Mouse (Mus musculus) liver, postnatal 0 days (tissue): ENCODE measurements at regions not wholly inside any gene's neighbourhood (a gene's known extent, or its start where the extent isn't known, plus 50 kb on each side); places are given as distances from the start of the nearest gene placed in this dataset.
A peak's percentile ranks its signal among the peaks of the same experiment; 100 is the strongest.

ENCODE experiments used
- ATAC-seq: fragments of 200-750 bp; cut with Nextera tagmentation; 2 replicates; pipeline ENCODE4 v1.8.0; 2017; ENCODE audit warnings: mild to moderate bottlenecking, moderate library complexity
- DNase-seq: peaks from one replicate; pipeline ENCODE4 v3.0.0-alpha.2; 2016
- H3K27ac ChIP-seq: fragments of 300-500 bp; sonication (generic); 2 replicates; pipeline ENCODE4 v1.5.1; 2014; ENCODE audit warnings: antibody characterized with exemption, moderate library complexity, mild to moderate bottlenecking, low read depth
- H3K27me3 ChIP-seq: fragments of 300-500 bp; sonication (generic); 2 replicates; pipeline ENCODE4 v1.6.1; 2014; ENCODE audit warnings: low read length, control low read depth, mixed read lengths; ENCODE audit not compliant: insufficient read depth
- H3K36me3 ChIP-seq: fragments of 300-500 bp; sonication (generic); replicated peaks from 2 replicates; pipeline ENCODE4 v1.6.1; 2014; ENCODE audit warnings: mild to moderate bottlenecking, control low read depth, low read length, moderate library complexity, mixed read lengths; ENCODE audit not compliant: insufficient read depth
- H3K4me1 ChIP-seq: fragments of 300-500 bp; sonication (generic); 2 replicates; pipeline ENCODE4 v1.6.1; 2014; ENCODE audit warnings: antibody characterized with exemption, mild to moderate bottlenecking, control low read depth; ENCODE audit not compliant: insufficient read depth
- H3K4me2 ChIP-seq: fragments of 300-500 bp; sonication (generic); 2 replicates; pipeline ENCODE4 v1.6.1; 2014; ENCODE audit warnings: low read depth, mild to moderate bottlenecking, low read length, moderate library complexity, mixed read lengths
- H3K4me3 ChIP-seq: fragments of 300-500 bp; sonication (generic); 2 replicates; pipeline ENCODE4 v1.5.1; 2014; ENCODE audit warnings: low read depth, low read length
- H3K9ac ChIP-seq: fragments of 300-500 bp; sonication (generic); replicated peaks from 2 replicates; pipeline ENCODE4 v1.6.1; 2014; ENCODE audit warnings: mild to moderate bottlenecking, moderate library complexity
- H3K9me3 ChIP-seq: fragments of 300-500 bp; sonication (generic); 2 replicates; pipeline ENCODE4 v1.6.1; 2016; ENCODE audit warnings: mild to moderate bottlenecking, control low read depth, low read length, mixed read lengths
- CTCF ChIP-seq: sonication (generic); IDR thresholded peaks from 2 replicates; pipeline ENCODE4 v1.5.1; 2016; ENCODE audit warnings: antibody characterized with exemption, low read depth
- EP300 ChIP-seq: IDR thresholded peaks from 2 replicates; pipeline ENCODE4 v1.6.1; 2016; ENCODE audit warnings: antibody characterized with exemption, low read depth, mild to moderate bottlenecking
- WGBS: fragments of 180-500 bp; shearing (Covaris S2); extraction: QIAGEN DNeasy Blood & Tissue Kit; methylation state at CpG from one replicate; pipeline ENCODE4 v1.1.7; 2014; ENCODE audit not compliant: insufficient replicate concordance; 5-methylcytosine and 5-hydroxymethylcytosine counted together

DNA sequence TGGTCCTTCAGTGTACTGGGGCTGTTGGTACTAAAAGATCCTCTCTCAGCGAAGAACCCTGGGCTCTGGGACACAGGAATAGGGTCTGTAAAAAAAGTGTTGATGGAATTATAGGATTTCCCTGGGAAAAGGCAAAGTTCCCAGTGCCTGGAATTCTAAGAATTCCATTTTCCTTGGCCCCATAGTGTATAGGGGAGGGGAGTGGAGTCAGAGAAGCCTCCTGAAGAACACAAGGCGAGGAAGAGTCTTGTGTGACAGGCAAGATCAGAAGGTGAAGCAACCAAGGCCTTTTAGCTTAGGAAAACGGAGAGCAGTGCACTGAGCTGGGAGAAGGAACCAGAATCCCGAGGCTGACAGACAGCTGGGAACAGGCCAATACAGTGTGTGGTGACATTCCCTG lies 212.1 kb downstream of the Cdca7 start:
- TF ChIP-seq CTCF (no peak), EP300 (no peak)
- DNase-seq (no peak), ATAC-seq (no peak)
- no peaks in the 10 kb centered on the region for H3K27me3 ChIP-seq
- H3K4me2 ChIP-seq: no peak overlapping the region
- no peaks in the 10 kb centered on the region for H3K36me3 ChIP-seq
- 60% methylated on average over 4 of the region's 4 CpGs for WGBS
- no peaks in the 10 kb centered on the region for H3K9me3 ChIP-seq
- H3K4me1 ChIP-seq: no peaks in the 10 kb centered on the region
- no peak overlapping the region for H3K9ac ChIP-seq
- no peak overlapping the region for H3K27ac ChIP-seq
- no peak overlapping the region for H3K4me3 ChIP-seq

DNA sequence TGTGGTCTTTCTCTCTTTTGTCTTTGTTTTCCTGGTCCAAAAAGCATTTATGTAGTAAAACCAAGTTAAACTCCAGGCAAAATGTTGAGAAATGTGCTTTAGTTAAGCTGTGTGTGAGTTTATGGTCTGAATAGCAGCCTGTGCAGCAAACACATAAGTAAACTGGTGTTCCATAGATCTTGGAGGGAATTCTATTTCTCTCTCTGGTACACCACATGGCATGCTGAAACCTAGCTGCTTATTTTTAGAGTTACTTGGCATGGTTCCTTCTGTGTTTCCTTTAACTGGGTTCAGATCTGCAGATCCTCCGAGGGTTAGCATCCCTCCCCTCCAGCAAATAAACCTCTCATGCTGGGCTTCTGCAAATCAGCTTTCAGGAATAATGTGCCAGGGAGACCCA lies 225.1 kb downstream of the Cdca7 start:
- Histone ChIP-seq H3K9me3 (no peaks in the 10 kb centered on the region), H3K36me3 (no peaks in the 10 kb centered on the region), H3K9ac (no peak overlapping the region), H3K27me3 (no peaks in the 10 kb centered on the region), H3K4me2 (no peak overlapping the region), H3K27ac (no peak overlapping the region), H3K4me3 (no peak overlapping the region), H3K4me1 (peaks cover 4% of the 10 kb centered on the region)
- ATAC-seq (no peak), DNase-seq (no peak)
- TF ChIP-seq CTCF: no peak
- WGBS: 65% methylated on average over 1 of the region's 1 CpGs

DNA sequence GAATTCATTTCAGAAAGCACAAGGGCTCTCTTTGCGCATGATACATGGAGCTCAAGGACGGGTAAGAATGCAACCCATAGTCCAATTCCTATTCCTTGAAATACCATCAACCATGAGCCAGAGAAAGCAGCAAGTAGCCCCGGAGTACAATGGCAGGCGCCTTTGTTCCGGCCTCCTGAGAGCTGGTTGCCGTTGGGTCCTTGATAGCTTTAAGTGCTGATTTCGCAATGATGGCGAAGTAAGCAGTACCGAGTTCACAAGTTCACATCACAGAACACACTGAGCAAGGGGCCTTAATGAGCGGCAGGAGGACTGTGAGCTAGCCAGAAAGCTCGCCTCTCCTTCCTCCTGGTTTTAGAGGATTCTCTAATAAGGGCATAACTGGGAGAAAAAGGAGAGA lies 227.3 kb downstream of the Cdca7 start:
- TF ChIP-seq EP300 (no peak), CTCF (no peak)
- no peaks in the 10 kb centered on the region for H3K27me3 ChIP-seq
- ATAC-seq (no peak), DNase-seq (no peak)
- no peaks in the 10 kb centered on the region for H3K9me3 ChIP-seq
- H3K4me1 ChIP-seq: peaks cover 4% of the 10 kb centered on the region
- H3K27ac ChIP-seq: no peak overlapping the region
- H3K9ac ChIP-seq: no peak overlapping the region
- no peaks in the 10 kb centered on the region for H3K36me3 ChIP-seq
- H3K4me2 ChIP-seq: no peak overlapping the region
- WGBS: 61% methylated on average over 11 of the region's 11 CpGs
- no peak overlapping the region for H3K4me3 ChIP-seq

DNA sequence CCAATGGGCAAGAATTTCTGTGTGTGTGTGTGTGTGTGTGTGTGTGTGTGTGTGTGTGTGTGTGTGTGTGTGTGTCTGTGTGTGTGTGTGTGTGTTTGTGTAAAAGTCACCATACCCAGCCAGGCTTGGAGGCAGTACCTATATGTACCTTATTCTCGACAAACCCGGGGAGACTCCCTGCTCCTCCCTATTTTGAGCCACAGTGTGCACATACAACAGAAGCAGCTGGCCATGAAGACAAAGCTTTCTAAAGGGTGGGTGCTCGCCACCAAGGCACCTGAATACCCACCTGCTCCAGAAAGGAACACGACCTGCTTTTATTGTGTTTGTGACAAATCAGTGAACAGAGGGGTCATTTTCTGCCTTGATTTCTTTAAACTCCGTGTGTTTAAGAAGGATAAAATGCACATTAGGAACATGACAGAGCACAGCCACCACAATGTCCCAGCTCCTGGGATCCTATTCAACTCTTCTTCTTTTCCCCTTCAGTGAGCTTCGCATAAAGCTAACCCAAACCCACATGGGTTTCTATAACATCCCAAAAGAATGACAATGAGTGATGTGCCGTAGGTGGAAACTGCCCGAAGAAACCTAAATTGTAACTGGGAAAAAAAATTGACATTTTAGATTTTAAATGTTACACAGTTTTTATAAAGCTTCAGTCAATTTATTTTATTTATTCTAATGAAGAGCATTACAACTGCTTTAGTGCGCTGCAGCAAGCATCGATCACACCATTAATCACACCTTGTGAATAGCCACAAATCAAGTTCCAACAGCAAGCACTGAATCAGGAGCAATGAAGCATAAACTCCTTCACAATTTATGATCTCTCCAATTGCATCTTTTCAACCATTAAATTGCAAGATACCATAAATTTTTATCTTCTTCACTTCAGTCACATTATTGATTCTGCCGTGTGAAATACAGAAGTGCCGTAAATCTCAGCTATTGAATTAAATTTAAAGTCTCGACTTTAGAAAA lies 232.0 kb downstream of the Cdca7 start:
- Histone ChIP-seq H3K4me3 (no peak overlapping the region), H3K9me3 (no peaks in the 10 kb centered on the region), H3K36me3 (no peaks in the 10 kb centered on the region), H3K4me2 (no peak overlapping the region), H3K9ac (no peak overlapping the region), H3K27ac (no peak overlapping the region), H3K4me1 (peaks cover 4% of the 10 kb centered on the region), H3K27me3 (no peaks in the 10 kb centered on the region)
- ATAC-seq (no peak), DNase-seq (no peak)
- TF ChIP-seq EP300 (no peak), CTCF (no peak)
- 81% methylated on average over 13 of the region's 13 CpGs for WGBS

DNA sequence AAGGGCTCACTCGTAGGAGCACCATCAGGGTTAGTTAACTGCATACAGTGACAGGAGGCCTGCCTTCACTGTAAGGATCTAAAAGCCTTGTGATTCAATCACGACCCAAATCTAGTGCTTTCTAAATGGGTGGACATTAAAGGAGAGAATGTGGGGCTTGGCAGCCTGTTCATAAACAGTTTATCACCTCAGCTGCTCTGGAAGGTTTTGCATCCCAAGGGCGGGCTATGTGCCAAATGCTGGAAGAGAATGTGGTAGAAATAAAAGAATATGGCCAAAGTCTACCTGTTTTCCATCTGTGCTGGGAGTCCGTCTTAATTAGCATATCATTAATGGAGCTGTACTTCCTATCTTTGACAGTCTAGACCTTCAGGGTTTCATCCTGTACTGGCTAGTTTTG lies 241.0 kb downstream of the Cdca7 start:
- Histone ChIP-seq H3K27me3 (no peaks in the 10 kb centered on the region), H3K9ac (no peak overlapping the region), H3K36me3 (no peaks in the 10 kb centered on the region), H3K4me1 (no peaks in the 10 kb centered on the region), H3K27ac (no peak overlapping the region), H3K9me3 (no peaks in the 10 kb centered on the region), H3K4me3 (no peak overlapping the region), H3K4me2 (no peak overlapping the region)
- WGBS: 76% methylated on average over 4 of the region's 4 CpGs
- no peak for DNase-seq
- TF ChIP-seq CTCF (no peak), EP300 (no peak)
- ATAC-seq: no peak

DNA sequence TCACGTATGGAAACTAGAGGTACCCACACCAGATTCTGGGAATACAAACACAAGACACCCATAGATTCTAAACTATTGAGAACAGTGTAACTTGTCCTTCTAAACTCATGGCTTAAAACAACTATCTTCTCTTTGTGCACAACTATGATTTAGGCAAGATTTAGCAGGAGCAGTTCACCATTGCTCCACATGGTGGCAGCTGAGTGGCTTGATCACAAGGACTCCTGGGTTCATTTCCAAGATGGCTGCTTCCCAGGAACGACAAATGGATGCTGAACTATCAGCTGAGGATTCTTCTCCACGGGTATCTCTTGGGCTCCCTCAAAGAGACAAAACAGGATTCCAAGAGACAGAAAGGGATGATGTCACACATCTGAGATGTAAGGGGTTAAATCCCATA lies 251.5 kb downstream of the Sp3 start:
- Histone ChIP-seq H3K4me2 (no peak overlapping the region), H3K9me3 (no peaks in the 10 kb centered on the region), H3K36me3 (no peaks in the 10 kb centered on the region), H3K4me3 (no peak overlapping the region), H3K27me3 (no peaks in the 10 kb centered on the region), H3K4me1 (no peaks in the 10 kb centered on the region), H3K27ac (no peak overlapping the region), H3K9ac (no peak overlapping the region)
- 42% methylated on average over 3 of the region's 3 CpGs for WGBS
- peak; percentile 47 for DNase-seq
- no peak for ATAC-seq
- no peak for TF ChIP-seq EP300
- TF ChIP-seq CTCF: peak; percentile 80
